Comparison of ENCODE assay signal across 8 mouse cellular contexts in genomic region chr17:47501946-47502706, GRCm38 (mm10). TPM values are rescaled to one million over a fixed set of nuclear protein-coding genes. Genes with fewer than 3 reads are reported as not detected.
DNase-seq lines count a peak whose midpoint lies in the region; ATAC-seq and TF ChIP-seq lines count a peak whose summit lies in the region.

Gene Taf8, minus strand, starts transcription at chr17:47502292.

- H3K36me3 ChIP-seq in C2C12 (ENCODE audit: control insufficient read depth, insufficient read depth) = peaks cover 21% of the 10 kb centered on the region
- H3K36me3 ChIP-seq in erythroblast, embryonic 14.5 days (ENCODE audit: control insufficient read depth) = peaks cover 40% of the 10 kb centered on the region
- H3K36me3 ChIP-seq in heart, embryonic 11.5 days (ENCODE audit: control insufficient read depth, insufficient read depth, low read length) = peaks cover 10% of the 10 kb centered on the region
- H3K36me3 ChIP-seq in kidney, embryonic 16.5 days (ENCODE audit: insufficient read depth, low read length) = peaks cover 27% of the 10 kb centered on the region
- peaks cover 19% of the 10 kb centered on the region; the same call in 1 of the 2 replicates for H3K36me3 ChIP-seq in liver, adult 2 months (ENCODE audit: control insufficient read depth, insufficient read depth, low read length)
- H3K36me3 ChIP-seq in myocyte (ENCODE audit: control insufficient read depth, insufficient read depth) = peaks cover 7% of the 10 kb centered on the region
- H3K36me3 ChIP-seq in splenic B cell, adult 2 months (ENCODE audit: control insufficient read depth, insufficient read depth, low read length, poor library complexity, severe bottlenecking) = peaks cover 5% of the 10 kb centered on the region

- 3% methylated on average over 40 of the region's 40 CpGs for WGBS in heart, embryonic 11.5 days (ENCODE audit: insufficient replicate concordance)
- WGBS in kidney, embryonic 16.5 days = 2% methylated on average over 40 of the region's 40 CpGs
- WGBS in liver, adult 2 months = 1% methylated on average over 40 of the region's 40 CpGs

- H3K27me3 ChIP-seq in C2C12 (ENCODE audit: control insufficient read depth, insufficient read depth, insufficient read length) (no peaks in the 10 kb centered on the region), myocyte (ENCODE audit: control insufficient read depth, insufficient read depth, insufficient read length) (no peaks in the 10 kb centered on the region)
- no peaks in the 10 kb centered on the region for H3K27me3 ChIP-seq in erythroblast, embryonic 14.5 days (ENCODE audit: control insufficient read depth)
- no peaks in the 10 kb centered on the region for H3K27me3 ChIP-seq in heart, embryonic 11.5 days (ENCODE audit: control insufficient read depth, insufficient read depth, low read length)
- no peaks in the 10 kb centered on the region for H3K27me3 ChIP-seq in kidney, embryonic 16.5 days (ENCODE audit: insufficient read depth, low read length)
- H3K27me3 ChIP-seq in liver, adult 2 months (ENCODE audit: control insufficient read depth, insufficient read depth, low read length) = no peaks in the 10 kb centered on the region
- no peaks in the 10 kb centered on the region for H3K27me3 ChIP-seq in splenic B cell, adult 2 months (ENCODE audit: control insufficient read depth, insufficient read depth, low read length, poor library complexity, severe bottlenecking)

- H3K4me3 ChIP-seq in C2C12 (ENCODE audit: insufficient read depth, poor library complexity, severe bottlenecking) = peak within 1 kb of the TSS; percentile 56
- H3K4me3 ChIP-seq in erythroblast, embryonic 14.5 days (replicated peaks) = peak within 1 kb of the TSS; percentile 85
- peak within 1 kb of the TSS; percentile 78 for H3K4me3 ChIP-seq in heart, embryonic 11.5 days (ENCODE audit: low read depth, low read length)
- H3K4me3 ChIP-seq in kidney, embryonic 16.5 days (ENCODE audit: low read length) = peak within 1 kb of the TSS; percentile 75
- H3K4me3 ChIP-seq in liver, adult 2 months (ENCODE audit: insufficient read depth, low read depth, low read length) = peak within 1 kb of the TSS; percentile 81
- H3K4me3 ChIP-seq in myocyte = peak within 1 kb of the TSS; percentile 59

- peak within 1 kb of the TSS; percentile 63; the same call in 1 of the 2 replicates for H3K27ac ChIP-seq in heart, embryonic 11.5 days (ENCODE audit: low read depth, low read length)
- peak within 1 kb of the TSS; percentile 82 for H3K27ac ChIP-seq in kidney, embryonic 16.5 days (ENCODE audit: low read length)
- peak within 1 kb of the TSS; percentile 90 for H3K27ac ChIP-seq in liver, adult 2 months (replicated peaks; ENCODE audit: insufficient read depth, low read depth, low read length)

- peak; percentile 59; the same call in 1 of the 2 replicates for TF ChIP-seq POLR2A in brain, embryonic 14.5 days (IDR thresholded peaks at IDR 0.05; ENCODE audit: borderline replicate concordance, extremely low read depth, insufficient read depth, insufficient read length, poor library complexity, severe bottlenecking)
- peak; percentile 66; the same call in 1 of the 2 replicates for TF ChIP-seq POLR2A in liver, adult 2 months (IDR thresholded peaks at IDR 0.05; ENCODE audit: extremely low read depth, insufficient read depth, low read length)
- TF ChIP-seq POLR2A in myocyte (IDR thresholded peaks at IDR 0.05; ENCODE audit: insufficient read length, low read depth) = peak; percentile 86

- H3K79me2 ChIP-seq in C2C12 (ENCODE audit: control insufficient read depth, insufficient read depth) = peaks cover 17% of the 10 kb centered on the region
- H3K79me2 ChIP-seq in liver, adult 2 months (ENCODE audit: control insufficient read depth, insufficient read depth, low read length) = 0 out of 2 replicates have a peak, but pooled peaks cover 7% of the 10 kb centered on the region
- H3K79me2 ChIP-seq in myocyte (ENCODE audit: control insufficient read depth, insufficient read depth) = peaks cover 5% of the 10 kb centered on the region

- peak; percentile 90 for ATAC-seq in heart, embryonic 11.5 days (replicated peaks; ENCODE audit: insufficient number of reproducible peaks, low FRiP score, low TSS enrichment)
- peak; percentile 94 for ATAC-seq in kidney, embryonic 16.5 days (ENCODE audit: low FRiP score, low TSS enrichment)

- H3K9ac ChIP-seq in heart, embryonic 11.5 days (ENCODE audit: low read depth, low read length) = peak within 1 kb of the TSS; percentile 92
- H3K9ac ChIP-seq in kidney, embryonic 16.5 days (replicated peaks; ENCODE audit: low read length) = peak within 1 kb of the TSS; percentile 81
- H3K9ac ChIP-seq in liver, adult 2 months (ENCODE audit: low read depth, low read length) = peak within 1 kb of the TSS; percentile 81

- peak; percentile 98 for DNase-seq in brain, embryonic 14.5 days (ENCODE audit: low read depth)
- peak; percentile 95 for DNase-seq in liver, adult 2 months (ENCODE audit: extremely low read depth, low read depth, low spot score)
- peak; percentile 92 for DNase-seq in splenic B cell, adult 2 months (ENCODE audit: low read depth, low spot score)

- H3K4me1 ChIP-seq in erythroblast, embryonic 14.5 days (ENCODE audit: control insufficient read depth) = peaks cover 53% of the 10 kb centered on the region
- peaks cover 18% of the 10 kb centered on the region for H3K4me1 ChIP-seq in heart, embryonic 11.5 days (ENCODE audit: control insufficient read depth, insufficient read depth, low read length)
- H3K4me1 ChIP-seq in kidney, embryonic 16.5 days (ENCODE audit: insufficient read depth, low read length) = peaks cover 28% of the 10 kb centered on the region
- peaks cover 20% of the 10 kb centered on the region for H3K4me1 ChIP-seq in liver, adult 2 months (ENCODE audit: control insufficient read depth, insufficient read depth, low read length)

- H3K9me3 ChIP-seq in erythroblast, embryonic 14.5 days (ENCODE audit: control insufficient read depth, low read length) = no peaks in the 10 kb centered on the region
- H3K9me3 ChIP-seq in heart, embryonic 11.5 days (replicated peaks; ENCODE audit: control insufficient read depth, low read length) = no peaks in the 10 kb centered on the region
- H3K9me3 ChIP-seq in kidney, embryonic 16.5 days (ENCODE audit: low read length) = no peaks in the 10 kb centered on the region

- peaks cover 10% of the 10 kb centered on the region for H3K79me3 ChIP-seq in C2C12 (ENCODE audit: low read depth)

- H3K4me2 ChIP-seq in heart, embryonic 11.5 days = peak within 1 kb of the TSS; percentile 90
- peak within 1 kb of the TSS; percentile 86 for H3K4me2 ChIP-seq in kidney, embryonic 16.5 days (replicated peaks; ENCODE audit: low read depth, low read length)
- peak within 1 kb of the TSS; percentile 91 for H3K4me2 ChIP-seq in myocyte (ENCODE audit: low read depth)

- H3ac ChIP-seq in C2C12 (ENCODE audit: control insufficient read depth, insufficient read length, low read depth) = peak within 1 kb of the TSS; percentile 84
- peak within 1 kb of the TSS; percentile 17 for H3ac ChIP-seq in myocyte (ENCODE audit: control insufficient read depth, insufficient read length)

- no peak for TF ChIP-seq CTCF in C2C12 (IDR thresholded peaks at IDR 0.05; ENCODE audit: control insufficient read depth, insufficient read depth, insufficient read length)
- TF ChIP-seq CTCF in brain, embryonic 14.5 days (IDR thresholded peaks at IDR 0.05; ENCODE audit: borderline replicate concordance, extremely low read depth, insufficient read depth, insufficient read length) = no peak
- TF ChIP-seq CTCF in liver, adult 2 months (IDR thresholded peaks at IDR 0.05; ENCODE audit: low read depth, low read length) = no peak

TF ChIP-seq in C2C12, 6 proteins besides CTCF, POLR2A, EP300 and RAD21:
- no peak for TF ChIP-seq CEBPB (IDR thresholded peaks at IDR 0.05; ENCODE audit: low read depth)
- peak; percentile 79 for TF ChIP-seq MAX (IDR thresholded peaks at IDR 0.05)
- no peak for TF ChIP-seq FOSL1 (IDR thresholded peaks at IDR 0.05; ENCODE audit: insufficient read depth, low read length, poor library complexity, severe bottlenecking)
- TF ChIP-seq USF1 (IDR thresholded peaks at IDR 0.05; ENCODE audit: low read depth) = peak; percentile 61
- TF ChIP-seq MYOG (IDR thresholded peaks at IDR 0.05; ENCODE audit: control insufficient read depth, extremely low read depth, insufficient read length) = no peak
- TF ChIP-seq MYOD1 (IDR thresholded peaks at IDR 0.05; ENCODE audit: control insufficient read depth, insufficient read length, low read depth) = no peak
TF ChIP-seq in C2C12: peak in this region for 2.

TF ChIP-seq in myocyte, 11 proteins besides CTCF, POLR2A, EP300 and RAD21:
- TF ChIP-seq REST (IDR thresholded peaks at IDR 0.05; ENCODE audit: insufficient read depth, insufficient read length) (peak; percentile 28), MYOG (IDR thresholded peaks at IDR 0.05; ENCODE audit: control insufficient read depth in 1 of 3, insufficient read depth in 1 of 3, insufficient read length in 2 of 3, low read depth in 2 of 3) (no peak), TCF3 (IDR thresholded peaks at IDR 0.05; ENCODE audit: insufficient read length, low read depth) (no peak), MYOD1 (IDR thresholded peaks at IDR 0.05; ENCODE audit: control insufficient read depth in 1 of 3, insufficient read length in 2 of 3, low read depth in 2 of 3) (no peak), SRF (IDR thresholded peaks at IDR 0.05; ENCODE audit: control insufficient read depth, insufficient read length, low read depth) (no peak), USF1 (IDR thresholded peaks at IDR 0.05; ENCODE audit: low read depth) (peak; percentile 42), POLR2AphosphoS2 (IDR thresholded peaks at IDR 0.05; ENCODE audit: insufficient read length, low read depth) (peak; percentile 82), CEBPB (IDR thresholded peaks at IDR 0.05; ENCODE audit: insufficient read depth, poor library complexity, severe bottlenecking) (no peak), TCF12 (IDR thresholded peaks at IDR 0.05; ENCODE audit: insufficient read depth, poor library complexity, severe bottlenecking) (no peak), MAX (IDR thresholded peaks at IDR 0.05; ENCODE audit: low read depth) (peak; percentile 82)

RNA-seq across cellular contexts. Expression of gene Taf8, which starts in this region (rescaled TPM):
- polyA plus RNA-seq in C2C12 (2012; fragmentation: generic; extraction: Trizol) (12.2 TPM), myocyte (2012; fragmentation: generic; extraction: Trizol) (13.4 TPM)
- 34.2 and 44.1 TPM in 2 replicates for polyA plus RNA-seq in brain, embryonic 14.5 days (2012; rRNA removed)
- 2.9 and 4.3 TPM in 2 replicates for polyA plus RNA-seq in erythroblast, embryonic 14.5 days (2012)
- 15.9 and 18.3 TPM in 2 replicates for polyA plus RNA-seq in heart, embryonic 11.5 days (2014; fragmentation: Nextera tagmentation; extraction: Ambion mirVana)
- polyA plus RNA-seq in kidney, embryonic 16.5 days (2015; fragmentation: Nextera tagmentation; extraction: Ambion mirVana) = 35.1 and 35.8 TPM in 2 replicates
- total RNA-seq in liver, adult 2 months (2014; rRNA removed) = 8.2 and 8.7 TPM in 2 replicates
- 7.8 and 9.6 TPM in 2 replicates for polyA plus RNA-seq in liver, adult 2 months (2012; rRNA removed)

Comparison
In these comparisons a context has a peak if more than half of its experiments do, and no peak if none do; other contexts are left out.
1. Peak in every context shown above with its lines: DNase-seq, ATAC-seq, H3K4me3 ChIP-seq and H3K27ac ChIP-seq.